Mouse (Mus musculus): ENCODE data around the gene Tekt2. TPM values are rescaled to one million over a fixed set of nuclear protein-coding genes. Genes with fewer than 3 reads are reported as not detected.
A peak's percentile ranks its signal among the peaks of the same experiment; 100 is the strongest.

Tekt2 gene
- polyA plus RNA-seq, 1 experiment from 2014 or later = 1.6 TPM

GRCm38 (mm10) chr4:126295152-126295551 lies 30.3 kb downstream of the Tekt2 start:
- H3K9me3 ChIP-seq (ENCODE audit: control insufficient read depth) = no peaks in the 10 kb centered on the region
- no peak for ATAC-seq
- no peak for TF ChIP-seq CTCF (IDR thresholded peaks at IDR 0.05; ENCODE audit: low read depth)
- H3K4me1 ChIP-seq (replicated peaks; ENCODE audit: control insufficient read depth, insufficient read depth, low read length) = 0 out of 2 replicates have a peak, but pooled peaks cover 6% of the 10 kb centered on the region
- no peak overlapping the region for H3K4me2 ChIP-seq (replicated peaks; ENCODE audit: low read depth)
- H3K27ac ChIP-seq (ENCODE audit: low read depth, low read length) = no peak overlapping the region
- no peaks in the 10 kb centered on the region for H3K36me3 ChIP-seq (ENCODE audit: control insufficient read depth, insufficient read depth)
- no peak overlapping the region for H3K9ac ChIP-seq (ENCODE audit: low read depth, low read length)
- 70% methylated on average over 6 of the region's 6 CpGs for WGBS
- no peak overlapping the region for H3K4me3 ChIP-seq (ENCODE audit: low read depth, low read length)
- H3K27me3 ChIP-seq (replicated peaks; ENCODE audit: control insufficient read depth, insufficient read depth, low read length) = peaks cover 20% of the 10 kb centered on the region

- H3K9ac ChIP-seq (ENCODE audit: low read depth, low read length) = no peak overlapping the region
- no peak overlapping the region for H3K27ac ChIP-seq (ENCODE audit: low read depth, low read length)
- H3K27me3 ChIP-seq (replicated peaks; ENCODE audit: control insufficient read depth, insufficient read depth, low read length) = peaks cover 27% of the 10 kb centered on the region
- 23% methylated on average over 13 of the region's 13 CpGs for WGBS
- H3K4me2 ChIP-seq (replicated peaks; ENCODE audit: low read depth) = no peak overlapping the region
- no peak for ATAC-seq
- H3K9me3 ChIP-seq (ENCODE audit: control insufficient read depth) = no peaks in the 10 kb centered on the region
- TF ChIP-seq CTCF (IDR thresholded peaks at IDR 0.05; ENCODE audit: low read depth) = no peak
- no peaks in the 10 kb centered on the region; the same call in 1 of the 2 replicates for H3K4me1 ChIP-seq (replicated peaks; ENCODE audit: control insufficient read depth, insufficient read depth, low read length)
- H3K4me3 ChIP-seq (ENCODE audit: low read depth, low read length) = no peak overlapping the region
- H3K36me3 ChIP-seq (ENCODE audit: control insufficient read depth, insufficient read depth) = no peaks in the 10 kb centered on the region
Measured at GRCm38 (mm10) chr4:126291196-126291595, 34.3 kb downstream of the Tekt2 start.

GRCm38 (mm10) chr4:126290314-126290713 lies 35.2 kb downstream of the Tekt2 start:
- H3K27ac ChIP-seq (ENCODE audit: low read depth, low read length) = no peak overlapping the region
- no peak overlapping the region for H3K4me3 ChIP-seq (ENCODE audit: low read depth, low read length)
- ATAC-seq = no peak
- H3K4me2 ChIP-seq (replicated peaks; ENCODE audit: low read depth) = no peak overlapping the region
- no peak for TF ChIP-seq CTCF (IDR thresholded peaks at IDR 0.05; ENCODE audit: low read depth)
- H3K9ac ChIP-seq (ENCODE audit: low read depth, low read length) = no peak overlapping the region
- H3K27me3 ChIP-seq (replicated peaks; ENCODE audit: control insufficient read depth, insufficient read depth, low read length) = peaks cover 34% of the 10 kb centered on the region
- H3K36me3 ChIP-seq (ENCODE audit: control insufficient read depth, insufficient read depth) = no peaks in the 10 kb centered on the region
- H3K9me3 ChIP-seq (ENCODE audit: control insufficient read depth) = no peaks in the 10 kb centered on the region
- H3K4me1 ChIP-seq (replicated peaks; ENCODE audit: control insufficient read depth, insufficient read depth, low read length) = no peaks in the 10 kb centered on the region; the same call in 1 of the 2 replicates
- WGBS = 82% methylated on average over 8 of the region's 8 CpGs

GRCm38 (mm10) chr4:126288085-126288666 lies 37.3 kb downstream of the Tekt2 start:
- H3K9ac ChIP-seq (ENCODE audit: low read depth, low read length) = no peak overlapping the region
- H3K27me3 ChIP-seq (replicated peaks; ENCODE audit: control insufficient read depth, insufficient read depth, low read length) = peaks cover 47% of the 10 kb centered on the region
- no peaks in the 10 kb centered on the region for H3K9me3 ChIP-seq (ENCODE audit: control insufficient read depth)
- H3K27ac ChIP-seq (ENCODE audit: low read depth, low read length) = no peak overlapping the region
- no peak for TF ChIP-seq CTCF (IDR thresholded peaks at IDR 0.05; ENCODE audit: low read depth)
- 0 out of 2 replicates have a peak overlapping the region, but pooled peaks have one; percentile 21 for H3K4me2 ChIP-seq (replicated peaks; ENCODE audit: low read depth)
- no peaks in the 10 kb centered on the region for H3K36me3 ChIP-seq (ENCODE audit: control insufficient read depth, insufficient read depth)
- H3K4me1 ChIP-seq (replicated peaks; ENCODE audit: control insufficient read depth, insufficient read depth, low read length) = no peaks in the 10 kb centered on the region; the same call in 1 of the 2 replicates
- ATAC-seq = no peak
- 41% methylated on average over 17 of the region's 17 CpGs for WGBS
- H3K4me3 ChIP-seq (ENCODE audit: low read depth, low read length) = no peak overlapping the region

- no peak for TF ChIP-seq CTCF (IDR thresholded peaks at IDR 0.05; ENCODE audit: low read depth)
- no peaks in the 10 kb centered on the region for H3K9me3 ChIP-seq (ENCODE audit: control insufficient read depth)
- no peaks in the 10 kb centered on the region for H3K36me3 ChIP-seq (ENCODE audit: control insufficient read depth, insufficient read depth)
- H3K27me3 ChIP-seq (replicated peaks; ENCODE audit: control insufficient read depth, insufficient read depth, low read length) = peaks cover 47% of the 10 kb centered on the region
- ATAC-seq = no peak
- H3K4me3 ChIP-seq (ENCODE audit: low read depth, low read length) = no peak overlapping the region
- no peak overlapping the region for H3K4me2 ChIP-seq (replicated peaks; ENCODE audit: low read depth)
- no peaks in the 10 kb centered on the region; the same call in 1 of the 2 replicates for H3K4me1 ChIP-seq (replicated peaks; ENCODE audit: control insufficient read depth, insufficient read depth, low read length)
- H3K9ac ChIP-seq (ENCODE audit: low read depth, low read length) = no peak overlapping the region
- H3K27ac ChIP-seq (ENCODE audit: low read depth, low read length) = no peak overlapping the region
- WGBS = 28% methylated on average over 11 of the region's 11 CpGs
Measured at GRCm38 (mm10) chr4:126287302-126287995, 38.0 kb downstream of the Tekt2 start.

GRCm38 (mm10) chr4:126286492-126286891 lies 39.0 kb downstream of the Tekt2 start, which contains the start of gene Col8a2:
Gene Col8a2 (plus strand): TSS chr4:126286793.
- peaks cover 47% of the 10 kb centered on the region for H3K27me3 ChIP-seq (replicated peaks; ENCODE audit: control insufficient read depth, insufficient read depth, low read length)
- H3K9ac ChIP-seq (ENCODE audit: low read depth, low read length) = peak within 1 kb of the TSS; percentile 46

More at GRCm38 (mm10) chr4:126286492-126286891, 39.0 kb downstream of the Tekt2 start, which contains the start of gene Col8a2:
- Histone ChIP-seq H3K4me2 (replicated peaks; ENCODE audit: low read depth) (peak within 1 kb of the TSS; percentile 76), H3K36me3 (ENCODE audit: control insufficient read depth, insufficient read depth) (no peaks in the 10 kb centered on the region), H3K9me3 (ENCODE audit: control insufficient read depth) (no peaks in the 10 kb centered on the region), H3K27ac (ENCODE audit: low read depth, low read length) (no peak within 1 kb of the TSS), H3K4me3 (ENCODE audit: low read depth, low read length) (peak within 1 kb of the TSS; percentile 45), H3K4me1 (replicated peaks; ENCODE audit: control insufficient read depth, insufficient read depth, low read length) (no peaks in the 10 kb centered on the region; the same call in 1 of the 2 replicates)
- 0 out of 2 replicates have a peak, but pooled peaks have one; percentile 49 for ATAC-seq
- TF ChIP-seq CTCF (IDR thresholded peaks at IDR 0.05; ENCODE audit: low read depth) = no peak
- WGBS = 1% methylated on average over 42 of the region's 42 CpGs

Measured in intestine, postnatal 0 days (tissue).